Mouse (Mus musculus): ENCODE results near the gene Meox2. TPM values are rescaled to one million over a fixed set of nuclear protein-coding genes. Genes with fewer than 3 reads are reported as not detected.
A peak's percentile ranks its signal among the peaks of the same experiment; 100 is the strongest.

Gene Meox2
- polyA plus RNA-seq, 1 experiment from 2014 or later = 2.7 TPM

DNA sequence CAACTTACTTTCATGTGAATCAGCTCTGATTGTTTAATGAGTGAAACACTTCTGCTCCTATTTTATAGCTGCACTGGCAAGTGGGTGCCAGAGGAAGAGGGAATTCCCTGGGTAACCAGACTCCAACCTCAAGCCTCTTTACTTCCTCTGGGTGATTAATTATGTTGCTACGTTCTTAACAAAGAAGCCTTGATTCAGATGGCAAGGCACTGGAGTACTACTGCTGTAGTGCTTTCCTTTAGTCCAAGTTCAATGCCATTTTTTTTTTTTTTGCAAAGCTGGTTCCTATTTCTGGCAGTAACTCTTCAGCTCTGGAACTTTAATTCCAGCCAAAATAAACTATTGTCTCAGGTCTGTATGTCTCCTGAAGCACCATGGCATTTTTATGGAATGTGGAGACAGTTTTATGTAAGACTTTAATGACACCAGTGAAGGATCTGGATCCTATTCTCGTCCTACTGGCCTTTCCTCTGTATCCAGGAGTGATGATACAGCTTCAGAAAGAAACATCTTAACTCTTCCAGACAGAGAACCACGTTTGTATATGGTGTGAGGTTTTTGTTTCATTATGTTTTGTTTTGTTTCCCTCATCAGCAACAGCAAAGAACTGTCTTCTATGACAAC is 33.9 kb downstream of the Meox2 start:
- no peaks in the 10 kb centered on the region for H3K4me1 ChIP-seq
- H3K36me3 ChIP-seq (replicated peaks) = no peaks in the 10 kb centered on the region
- WGBS = 53% methylated on average over 3 of the region's 3 CpGs
- H3K27ac ChIP-seq (replicated peaks) = no peak overlapping the region
- no peak overlapping the region for H3K4me3 ChIP-seq
- H3K27me3 ChIP-seq (replicated peaks; ENCODE audit: low read depth, poor library complexity, severe bottlenecking) = no peaks in the 10 kb centered on the region
- no peak for DNase-seq (ENCODE audit: low spot score)
- no peaks in the 10 kb centered on the region for H3K9me3 ChIP-seq

DNA sequence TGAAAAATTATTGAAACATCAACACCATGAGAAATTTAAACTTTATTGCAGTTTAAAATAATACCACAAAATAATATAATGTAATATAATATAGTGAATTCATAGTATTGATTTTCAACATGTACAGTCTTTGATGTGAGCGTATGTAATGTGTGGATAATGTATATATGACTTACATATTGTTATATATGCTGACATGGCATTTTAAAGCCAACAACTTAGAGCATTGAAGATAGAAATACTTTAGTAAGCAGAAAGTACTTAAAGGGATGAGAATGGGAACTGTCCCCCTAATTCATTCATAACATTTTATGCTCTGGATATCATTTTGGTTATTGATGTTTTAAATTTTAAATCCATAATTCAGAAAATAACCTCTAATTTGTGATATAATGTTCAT is 35.5 kb downstream of the Meox2 start:
- H3K9me3 ChIP-seq = no peaks in the 10 kb centered on the region
- no peaks in the 10 kb centered on the region for H3K4me1 ChIP-seq
- DNase-seq (ENCODE audit: low spot score) = no peak
- H3K27ac ChIP-seq (replicated peaks) = no peak overlapping the region
- WGBS = 91% methylated on average over 1 of the region's 1 CpGs
- H3K36me3 ChIP-seq (replicated peaks) = no peaks in the 10 kb centered on the region
- no peak overlapping the region for H3K4me3 ChIP-seq
- no peaks in the 10 kb centered on the region for H3K27me3 ChIP-seq (replicated peaks; ENCODE audit: low read depth, poor library complexity, severe bottlenecking)

DNA sequence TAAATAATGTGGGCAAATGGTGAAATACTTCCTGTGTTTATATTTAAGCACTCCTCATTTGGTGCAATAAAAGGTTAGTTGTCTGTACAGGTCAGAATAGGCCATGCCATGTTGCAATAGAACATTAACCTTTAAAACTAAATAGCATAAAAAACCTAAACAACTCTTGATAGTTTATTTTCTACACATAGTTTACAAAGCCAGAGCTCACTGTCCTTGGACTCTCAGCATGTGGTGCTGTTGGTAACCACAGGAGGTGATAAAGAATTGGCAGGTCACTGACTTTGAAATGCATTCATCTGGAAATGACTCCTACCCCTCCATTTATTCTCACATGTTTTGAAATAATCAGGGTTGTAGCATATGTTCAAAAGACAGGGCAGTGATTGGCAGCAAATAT is 59.4 kb downstream of the Meox2 start:
- Histone ChIP-seq H3K36me3 (replicated peaks) (no peaks in the 10 kb centered on the region), H3K4me3 (no peak overlapping the region), H3K27ac (replicated peaks) (no peak overlapping the region), H3K27me3 (replicated peaks; ENCODE audit: low read depth, poor library complexity, severe bottlenecking) (no peaks in the 10 kb centered on the region), H3K4me1 (no peaks in the 10 kb centered on the region), H3K9me3 (no peaks in the 10 kb centered on the region)
- no peak for DNase-seq (ENCODE audit: low spot score)

DNA sequence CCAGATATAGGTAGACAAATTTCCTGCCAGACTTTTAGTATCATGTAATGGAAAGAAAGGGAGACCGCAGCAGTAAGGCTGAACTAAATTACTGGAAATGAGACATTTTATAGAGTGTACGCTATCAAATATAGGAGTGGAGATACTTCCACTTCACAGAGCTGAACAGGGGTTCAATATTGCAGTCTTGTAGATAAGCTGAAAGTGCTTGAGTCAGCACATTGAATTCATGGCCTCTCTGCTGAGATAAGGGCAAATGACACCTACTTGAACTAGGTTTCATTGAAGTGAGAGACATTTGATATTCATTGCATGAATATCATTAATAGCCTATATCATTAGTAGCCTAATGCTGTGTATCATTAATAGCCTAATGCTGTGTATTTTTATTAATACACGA is 65.0 kb downstream of the Meox2 start:
- no peaks in the 10 kb centered on the region for H3K27me3 ChIP-seq (replicated peaks; ENCODE audit: low read depth, poor library complexity, severe bottlenecking)
- no peak overlapping the region for H3K27ac ChIP-seq (replicated peaks)
- DNase-seq (ENCODE audit: low spot score) = no peak
- no peak overlapping the region for H3K4me3 ChIP-seq
- no peaks in the 10 kb centered on the region for H3K9me3 ChIP-seq
- H3K4me1 ChIP-seq = no peaks in the 10 kb centered on the region
- WGBS = 94% methylated on average over 3 of the region's 3 CpGs
- no peaks in the 10 kb centered on the region for H3K36me3 ChIP-seq (replicated peaks)

DNA sequence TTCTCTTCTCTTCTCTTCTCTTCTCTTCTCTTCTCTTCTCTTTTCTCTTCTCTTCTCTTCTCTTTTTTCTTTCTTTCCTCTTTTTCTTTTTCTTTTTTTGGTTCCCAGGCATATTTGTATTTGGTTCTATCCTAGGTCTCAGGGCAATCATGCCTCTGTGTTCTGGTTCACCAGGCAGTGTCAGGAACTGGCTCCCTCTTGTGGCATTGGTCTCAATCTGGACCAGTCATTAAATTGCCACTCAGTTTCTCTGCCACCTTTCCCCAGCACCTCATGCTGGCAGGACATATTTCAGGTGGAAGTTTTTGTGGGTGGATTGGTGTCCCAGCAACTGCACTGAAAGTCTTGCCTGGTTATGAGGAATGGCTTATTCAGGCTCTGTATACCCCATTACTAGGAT is 75.3 kb downstream of the Meox2 start:
- no peak overlapping the region for H3K4me3 ChIP-seq
- no peak overlapping the region for H3K27ac ChIP-seq (replicated peaks)
- H3K4me1 ChIP-seq = no peaks in the 10 kb centered on the region
- no peaks in the 10 kb centered on the region for H3K27me3 ChIP-seq (replicated peaks; ENCODE audit: low read depth, poor library complexity, severe bottlenecking)
- DNase-seq (ENCODE audit: low spot score) = peak; percentile 25
- no peaks in the 10 kb centered on the region for H3K36me3 ChIP-seq (replicated peaks)
- H3K9me3 ChIP-seq = no peaks in the 10 kb centered on the region

DNA sequence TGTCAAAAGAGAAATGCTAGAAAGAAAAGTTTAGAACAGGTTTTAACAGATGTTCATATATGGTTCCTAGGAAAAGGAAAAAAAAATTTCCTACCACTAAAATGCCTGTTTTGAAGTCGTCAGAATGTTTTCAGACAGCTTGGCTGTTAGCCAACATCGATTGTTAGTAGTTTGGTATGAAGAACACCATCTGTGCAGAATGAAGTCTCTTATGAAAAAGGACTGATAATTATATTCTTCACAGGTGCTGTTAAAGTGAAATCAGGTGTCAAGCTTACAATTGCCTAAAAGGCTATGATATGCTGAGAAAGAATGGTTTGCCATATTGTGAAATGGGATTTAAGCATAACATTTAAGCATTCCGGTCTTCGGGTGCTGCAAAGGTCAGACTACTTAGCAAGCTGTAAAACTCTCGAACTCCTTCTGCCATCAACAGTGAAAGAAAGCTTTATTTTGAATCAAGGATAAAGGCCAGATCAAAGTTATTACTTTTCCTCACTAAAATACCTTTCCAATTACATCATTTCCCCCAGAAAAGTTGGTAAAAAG is 80.7 kb downstream of the Meox2 start:
- H3K4me3 ChIP-seq = no peak overlapping the region
- no peaks in the 10 kb centered on the region for H3K4me1 ChIP-seq
- no peak for DNase-seq (ENCODE audit: low spot score)
- no peaks in the 10 kb centered on the region for H3K9me3 ChIP-seq
- no peaks in the 10 kb centered on the region for H3K36me3 ChIP-seq (replicated peaks)
- H3K27ac ChIP-seq (replicated peaks) = no peak overlapping the region
- 80% methylated on average over 5 of the region's 5 CpGs for WGBS
- H3K27me3 ChIP-seq (replicated peaks; ENCODE audit: low read depth, poor library complexity, severe bottlenecking) = no peaks in the 10 kb centered on the region

Other genes with a start within 250 kb of the Meox2 start
- gene Agmo, start 133.1 kb downstream of the Meox2 start, polyA plus RNA-seq (2016; fragmentation: Nextera tagmentation; extraction: Ambion mirVana) = 0.18 TPM in 1 of 2 replicates, not detected in the other